10 mouse cellular contexts compared by ENCODE assay signal in the genomic region with DNA sequence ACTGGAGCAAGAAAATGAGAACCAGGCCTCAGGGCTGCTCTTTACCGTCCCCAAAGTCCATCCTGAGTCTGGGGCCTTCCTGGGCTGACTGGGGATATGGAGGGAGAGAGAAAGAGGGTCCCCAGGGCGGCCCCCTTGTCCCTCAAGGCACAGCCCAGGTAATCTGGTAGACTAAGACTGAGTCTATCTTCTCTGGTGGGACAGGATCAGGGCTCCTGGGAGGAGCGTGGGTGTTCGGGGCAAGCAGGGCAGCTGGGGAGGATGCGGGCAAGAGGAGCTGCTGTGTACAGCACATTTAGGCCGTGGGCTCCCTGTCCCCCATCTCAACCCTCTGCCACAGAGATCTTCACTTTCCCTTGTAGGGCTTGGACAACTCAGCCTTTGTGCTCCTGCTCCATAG. TPM values are rescaled to one million over a fixed set of nuclear protein-coding genes. Genes with fewer than 3 reads are reported as not detected.
A peak's percentile ranks its signal among the peaks of the same experiment; 100 is the strongest.
DNase-seq lines count a peak whose midpoint lies in the region; ATAC-seq lines count a peak whose summit lies in the region.
"Had no signal": no experiment of that assay in that cellular context is flagged by ENCODE, and none has a peak within 500 bp of the region (broad histone marks: within the 10 kb centered on the region; RNA-seq: fewer than 3 reads in every experiment).

No protein-coding gene starts in this region.

- peaks cover 90% of the 10 kb centered on the region for H3K4me1 ChIP-seq in hindbrain, embryonic 10.5 days (replicated peaks)
- H3K4me1 ChIP-seq in hindbrain, embryonic 11.5 days (replicated peaks; ENCODE audit: control insufficient read depth, insufficient read depth, low read length): peaks cover 16% of the 10 kb centered on the region
- H3K4me1 ChIP-seq in forebrain, embryonic 10.5 days: peaks cover 95% of the 10 kb centered on the region
- H3K4me1 ChIP-seq in hindbrain, embryonic 16.5 days (ENCODE audit: control insufficient read depth, insufficient read depth, low read depth, low read length): peaks cover 49% of the 10 kb centered on the region
- peaks cover 52% of the 10 kb centered on the region for H3K4me1 ChIP-seq in midbrain, embryonic 15.5 days

- peaks cover 58% of the 10 kb centered on the region for H3K27me3 ChIP-seq in hindbrain, embryonic 10.5 days (ENCODE audit: insufficient read depth, poor library complexity, severe bottlenecking)
- H3K27me3 ChIP-seq in hindbrain, embryonic 11.5 days (ENCODE audit: control insufficient read depth, insufficient read depth, low read length): peaks cover 2% of the 10 kb centered on the region; the same call in 1 of the 2 replicates
- peaks cover 79% of the 10 kb centered on the region for H3K27me3 ChIP-seq in forebrain, embryonic 10.5 days (ENCODE audit: poor library complexity, severe bottlenecking)
- H3K27me3 ChIP-seq in hindbrain, embryonic 16.5 days (replicated peaks; ENCODE audit: control insufficient read depth, insufficient read depth, low read length): no peaks in the 10 kb centered on the region
- H3K27me3 ChIP-seq in midbrain, embryonic 15.5 days (replicated peaks): peaks cover 56% of the 10 kb centered on the region

- H3K4me3 ChIP-seq in hindbrain, embryonic 10.5 days: peak overlapping the region; percentile 80
- H3K4me3 ChIP-seq in hindbrain, embryonic 11.5 days (ENCODE audit: low read depth, low read length): no peak overlapping the region
- H3K4me3 ChIP-seq in forebrain, embryonic 10.5 days: peak overlapping the region; percentile 78
- H3K4me3 ChIP-seq in hindbrain, embryonic 16.5 days (ENCODE audit: low read length): no peak overlapping the region
- H3K4me3 ChIP-seq in midbrain, embryonic 15.5 days: no peak overlapping the region

- no peak for DNase-seq in hindbrain, embryonic 10.5 days (ENCODE audit: low spot score)
- DNase-seq in hindbrain, embryonic 11.5 days (ENCODE audit: low spot score): no peak
- DNase-seq in forebrain, embryonic 10.5 days (ENCODE audit: extremely low spot score, low spot score): no peak
- DNase-seq in urinary bladder, postnatal 14 days (ENCODE audit: low spot score): no peak
- DNase-seq in thymus, postnatal 25 days: no peak
- DNase-seq: gastrocnemius, postnatal 10 days; left cerebral cortex, postnatal 4 days had no signal

- H3K4me2 ChIP-seq in hindbrain, embryonic 11.5 days (replicated peaks; ENCODE audit: low read depth, low read length): no peak overlapping the region; the same call in 1 of the 2 replicates
- H3K4me2 ChIP-seq in hindbrain, embryonic 16.5 days (ENCODE audit: low read length): peak overlapping the region; percentile 94
- peak overlapping the region; percentile 11; the same call in 1 of the 2 replicates for H3K4me2 ChIP-seq in midbrain, embryonic 15.5 days

- 61% methylated on average over 6 of the region's 6 CpGs for WGBS in hindbrain, embryonic 10.5 days
- WGBS in hindbrain, embryonic 11.5 days: 59% methylated on average over 6 of the region's 6 CpGs
- 63% methylated on average over 6 of the region's 6 CpGs for WGBS in forebrain, embryonic 10.5 days
- 67% methylated on average over 6 of the region's 6 CpGs for WGBS in hindbrain, embryonic 16.5 days
- WGBS in midbrain, embryonic 15.5 days: 76% methylated on average over 6 of the region's 6 CpGs

- ATAC-seq in hindbrain, embryonic 11.5 days (ENCODE audit: low FRiP score): no peak
- ATAC-seq in hindbrain, embryonic 16.5 days: no peak
- no peak for ATAC-seq in midbrain, embryonic 15.5 days (replicated peaks)
- no peak for ATAC-seq in cerebellum, adult (ENCODE audit: insufficient number of reproducible peaks, low FRiP score, low TSS enrichment)

- H3K9me3 ChIP-seq in hindbrain, embryonic 10.5 days: no peaks in the 10 kb centered on the region
- no peaks in the 10 kb centered on the region for H3K9me3 ChIP-seq in hindbrain, embryonic 11.5 days (ENCODE audit: control insufficient read depth, low read length)
- no peaks in the 10 kb centered on the region for H3K9me3 ChIP-seq in forebrain, embryonic 10.5 days
- H3K9me3 ChIP-seq in hindbrain, embryonic 16.5 days (ENCODE audit: control insufficient read depth, low read length): no peaks in the 10 kb centered on the region
- no peaks in the 10 kb centered on the region for H3K9me3 ChIP-seq in midbrain, embryonic 15.5 days

- H3K36me3 ChIP-seq in hindbrain, embryonic 10.5 days: peaks cover 32% of the 10 kb centered on the region
- H3K36me3 ChIP-seq in hindbrain, embryonic 11.5 days (ENCODE audit: control insufficient read depth, insufficient read depth, low read length): no peaks in the 10 kb centered on the region
- peaks cover 31% of the 10 kb centered on the region for H3K36me3 ChIP-seq in forebrain, embryonic 10.5 days (replicated peaks)
- no peaks in the 10 kb centered on the region; the same call in 1 of the 2 replicates for H3K36me3 ChIP-seq in hindbrain, embryonic 16.5 days (ENCODE audit: control insufficient read depth, insufficient read depth, low read length)
- no peaks in the 10 kb centered on the region for H3K36me3 ChIP-seq in midbrain, embryonic 15.5 days (replicated peaks)

- H3K9ac ChIP-seq in hindbrain, embryonic 11.5 days (ENCODE audit: low read depth, low read length): no peak overlapping the region
- no peak overlapping the region for H3K9ac ChIP-seq in hindbrain, embryonic 16.5 days (ENCODE audit: low read depth, low read length)
- H3K9ac ChIP-seq in midbrain, embryonic 15.5 days: no peak overlapping the region

- H3K27ac ChIP-seq in hindbrain, embryonic 10.5 days: peak overlapping the region; percentile 97
- no peak overlapping the region for H3K27ac ChIP-seq in hindbrain, embryonic 11.5 days (ENCODE audit: low read depth, low read length)
- peak overlapping the region; percentile 57 for H3K27ac ChIP-seq in forebrain, embryonic 10.5 days
- no peak overlapping the region for H3K27ac ChIP-seq in hindbrain, embryonic 16.5 days (ENCODE audit: low read depth, low read length)
- no peak overlapping the region for H3K27ac ChIP-seq in midbrain, embryonic 15.5 days

RNA-seq across cellular contexts. Expression of a gene that starts 3.6 kb away (rescaled TPM):
- 9.1 and 11.4 TPM in 2 replicates for polyA plus RNA-seq in hindbrain, embryonic 10.5 days (2016; fragmentation: Nextera tagmentation; extraction: Ambion mirVana)
- 9.6 and 10.8 TPM in 2 replicates for polyA plus RNA-seq in hindbrain, embryonic 11.5 days (2014; fragmentation: Nextera tagmentation; extraction: Ambion mirVana)
- 6.2 and 6.6 TPM in 2 replicates for polyA plus RNA-seq in forebrain, embryonic 10.5 days (2016; fragmentation: Nextera tagmentation; extraction: Ambion mirVana)
- polyA plus RNA-seq in hindbrain, embryonic 16.5 days (2015; fragmentation: Nextera tagmentation; extraction: Ambion mirVana): 5.0 and 5.1 TPM in 2 replicates
- polyA plus RNA-seq in midbrain, embryonic 15.5 days (2015; fragmentation: Nextera tagmentation; extraction: Ambion mirVana): 4.3 and 5.5 TPM in 2 replicates

Comparison
In these comparisons a context has a peak if more than half of its experiments do, and no peak if none do; other contexts are left out.
1. H3K27ac ChIP-seq: peak in hindbrain, embryonic 10.5 days (single experiment) and forebrain, embryonic 10.5 days (single experiment); none in hindbrain, embryonic 11.5 days (single experiment), hindbrain, embryonic 16.5 days (single experiment) and midbrain, embryonic 15.5 days (single experiment).
2. H3K4me3 ChIP-seq: peak in hindbrain, embryonic 10.5 days (single experiment) and forebrain, embryonic 10.5 days (single experiment); none in hindbrain, embryonic 11.5 days (single experiment), hindbrain, embryonic 16.5 days (single experiment) and midbrain, embryonic 15.5 days (single experiment).